Mouse (Mus musculus) left cerebral cortex, postnatal 36 days (tissue): Measurements from ENCODE around the gene Hsf5. TPM values are rescaled to one million over a fixed set of nuclear protein-coding genes. Genes with fewer than 3 reads are reported as not detected.

Experiments used
- DNase-seq, 2 experiments: peaks; one replicate each; pipeline ENCODE4 v3.0.0; 2021 to 2022; ENCODE audit warnings: low spot score in 2 of 2, mixed read lengths in 1 of 2
- intact Hi-C: fragments of 180-260 bp; cut with DNase I; formaldehyde crosslinking; loops from one replicate; pipeline ENCODE4 v1.15.1; 2025
- total RNA-seq, 2 experiments: library from RNA; stranded (reverse); gene quantifications; 2 replicates each; pipeline ENCODE4 v1.2.3; 2021

Gene Hsf5
- total RNA-seq, 2 experiments from 2014 or later, result 0.42 to 0.57 TPM

GRCm38 (mm10) chr11:87678545-87678944 lies 61.6 kb downstream of the Hsf5 start:
- DNase-seq, result no peak
- intact Hi-C loops, result no loop called here

DNA sequence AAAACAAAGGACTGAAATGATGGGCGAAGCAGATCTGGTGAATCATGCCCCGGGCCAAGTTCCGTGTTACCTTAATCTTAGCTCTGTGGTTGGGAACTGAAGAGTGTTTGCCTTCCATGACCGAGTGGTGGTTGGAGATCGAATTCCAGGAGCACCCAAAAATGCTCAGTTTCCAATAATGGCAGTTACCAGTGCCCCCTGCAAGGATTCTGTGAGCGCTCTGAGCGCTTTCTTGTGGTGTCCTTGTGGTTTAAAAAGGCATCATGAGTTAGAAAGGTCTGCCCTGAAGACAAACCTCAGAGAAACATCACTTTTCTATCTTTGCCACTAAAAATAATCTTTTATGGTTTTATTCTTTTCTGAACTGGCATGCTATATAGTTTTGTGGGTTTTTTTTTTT lies 62.0 kb downstream of the Hsf5 start:
- DNase-seq, result no peak
- intact Hi-C loops, result no loop called here

DNA sequence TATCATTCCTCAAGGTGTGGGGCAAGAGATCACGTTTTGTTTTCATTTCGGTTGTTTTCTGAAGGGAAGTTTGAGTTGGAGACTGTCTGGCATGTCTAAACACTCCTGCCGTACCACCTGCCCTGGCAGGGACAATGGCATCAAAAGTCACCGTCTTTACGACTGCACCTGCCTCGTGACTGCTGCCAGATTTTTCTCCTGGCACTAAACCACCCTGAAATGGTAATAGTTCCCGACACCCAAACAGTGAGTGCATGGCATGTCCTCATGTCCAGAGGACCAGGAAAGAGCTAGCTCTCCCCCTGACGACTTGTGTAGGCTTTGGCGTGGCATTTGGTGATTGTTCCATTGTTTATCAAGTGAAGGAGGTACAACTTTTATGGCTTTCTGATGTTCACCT lies 63.8 kb downstream of the Hsf5 start:
- intact Hi-C loops, result no loop called here
- no peak for DNase-seq

- DNase-seq, result no peak
Observed at GRCm38 (mm10) chr11:87682096-87682495, 65.1 kb downstream of the Hsf5 start.

DNA sequence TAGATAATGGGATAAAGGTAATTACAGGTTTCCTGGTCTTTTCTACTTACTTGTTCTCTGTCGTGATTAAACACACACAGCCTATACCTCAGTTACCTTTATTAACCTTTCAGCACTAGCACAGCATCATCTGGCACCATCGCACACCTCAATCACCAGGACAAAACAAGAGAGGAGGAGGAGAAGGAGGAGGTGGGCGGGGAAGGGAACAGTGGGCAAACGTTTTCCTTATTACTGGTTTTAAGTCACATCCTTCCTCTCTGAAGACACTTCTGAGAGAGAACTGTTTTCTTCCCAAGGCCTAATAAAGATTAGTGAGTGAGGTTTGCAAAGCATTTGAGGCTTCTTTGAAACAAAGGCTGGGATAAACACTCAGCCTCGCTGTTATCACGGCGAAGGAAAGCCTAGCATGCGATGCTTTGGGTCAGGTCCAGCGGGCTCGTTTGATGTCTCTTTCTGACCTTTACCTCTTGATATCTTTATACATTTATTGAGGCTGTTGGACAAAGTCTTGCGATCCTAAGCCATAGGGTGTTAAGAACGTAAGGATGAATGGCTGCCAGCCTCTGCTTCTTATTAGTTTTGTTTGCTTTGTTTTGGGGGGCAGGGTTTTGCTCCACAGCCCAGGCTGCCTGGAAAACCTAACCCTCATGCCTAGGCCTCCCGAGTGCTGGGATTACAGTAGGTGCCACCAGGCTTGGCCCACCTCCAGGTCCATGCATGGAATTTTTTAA lies 66.0 kb downstream of the Hsf5 start:
- no peak for DNase-seq
- intact Hi-C loops, result no loop called here

More at GRCm38 (mm10) chr11:87682096-87682495, 65.1 kb downstream of the Hsf5 start:
- intact Hi-C loops, result no loop called here

GRCm38 (mm10) chr11:87686407-87686806 lies 69.4 kb downstream of the Hsf5 start:
- DNase-seq, result no peak
- intact Hi-C loops, result no loop called here

- intact Hi-C loops, result no loop called here
Observed at GRCm38 (mm10) chr11:87687246-87688225, 70.6 kb downstream of the Hsf5 start.

GRCm38 (mm10) chr11:87688478-87689203 lies 71.7 kb downstream of the Hsf5 start:
- intact Hi-C loops, result no loop called here
- no peak for DNase-seq

More at GRCm38 (mm10) chr11:87687246-87688225, 70.6 kb downstream of the Hsf5 start:
- DNase-seq, result no peak

- intact Hi-C loops, result no loop called here
- DNase-seq, result no peak
Observed at GRCm38 (mm10) chr11:87689402-87689808, 72.4 kb downstream of the Hsf5 start.

DNA sequence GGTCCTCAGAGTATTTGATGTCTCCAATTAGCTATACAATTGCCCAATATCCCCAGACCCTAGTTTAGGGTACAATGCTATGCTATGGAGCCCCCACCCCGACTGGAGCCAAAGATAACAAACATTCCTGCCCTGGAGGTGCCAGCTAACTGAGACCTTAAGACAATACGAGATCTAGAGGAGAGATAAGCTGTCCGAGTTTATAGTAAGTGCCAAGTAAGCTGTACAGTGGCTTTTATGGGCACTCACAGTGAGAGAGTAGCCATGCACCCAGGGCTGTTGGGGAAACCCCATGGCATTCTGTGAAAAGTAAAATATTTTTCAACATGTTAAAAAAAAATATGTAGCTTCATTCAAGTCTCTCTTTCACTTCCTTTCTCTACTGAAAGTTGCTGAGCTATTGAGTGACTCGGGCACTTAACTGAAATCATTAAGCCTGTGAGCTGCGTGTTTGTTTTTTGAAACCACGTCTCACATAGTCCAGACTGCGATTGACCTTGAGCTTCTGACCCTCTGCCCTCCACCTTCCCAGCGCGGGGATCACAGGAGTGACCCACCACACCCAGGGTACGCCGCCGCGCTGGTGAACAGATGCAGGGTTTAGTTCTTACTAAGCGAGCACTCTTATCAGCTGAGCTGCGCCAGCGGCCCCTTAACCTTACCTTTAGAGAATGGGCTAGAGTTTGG lies 73.2 kb downstream of the Hsf5 start:
- no peak for DNase-seq
- intact Hi-C loops, result no loop called here

GRCm38 (mm10) chr11:87697131-87697682 lies 80.2 kb downstream of the Hsf5 start:
- intact Hi-C loops, result no loop called here
- no peak for DNase-seq

GRCm38 (mm10) chr11:87698126-87698525 lies 81.2 kb downstream of the Hsf5 start:
- intact Hi-C loops, result no loop called here

GRCm38 (mm10) chr11:87701108-87701507 lies 84.1 kb downstream of the Hsf5 start:
- intact Hi-C loops, result no loop called here
- no peak for DNase-seq

More at GRCm38 (mm10) chr11:87698126-87698525, 81.2 kb downstream of the Hsf5 start:
- no peak for DNase-seq

GRCm38 (mm10) chr11:87701877-87702620 lies 85.1 kb downstream of the Hsf5 start:
- intact Hi-C loops, result no loop called here
- no peak for DNase-seq

GRCm38 (mm10) chr11:87703654-87704053 lies 86.7 kb downstream of the Hsf5 start:
- no peak for DNase-seq
- intact Hi-C loops, result no loop called here

GRCm38 (mm10) chr11:87704289-87704688 lies 87.3 kb downstream of the Hsf5 start:
- intact Hi-C loops, result no loop called here

DNA sequence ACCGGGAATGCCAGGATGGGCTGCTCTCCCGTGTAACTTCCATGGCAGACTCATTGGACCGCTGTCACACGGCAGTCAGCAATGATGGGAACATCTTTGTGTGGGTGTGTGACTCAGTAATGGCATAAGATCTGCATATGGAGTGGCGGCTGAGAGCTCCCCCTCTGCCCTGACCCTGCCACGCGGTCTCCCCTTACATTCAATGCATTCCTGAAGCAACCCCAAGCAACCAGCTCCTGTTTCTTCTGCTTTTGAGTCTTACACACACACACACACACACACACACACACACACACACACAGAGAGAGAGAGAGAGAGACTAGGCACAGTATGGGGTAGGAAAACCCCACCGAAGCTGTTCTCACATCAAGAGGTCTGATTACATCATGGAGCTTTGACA lies 90.6 kb downstream of the Hsf5 start:
- intact Hi-C loops, result loop anchor here (5.0 kb wide), 1 partner anchor 35 kb away; no protein-coding TSS in a partner anchor
- no peak for DNase-seq

More at GRCm38 (mm10) chr11:87704289-87704688, 87.3 kb downstream of the Hsf5 start:
- DNase-seq, result no peak

DNA sequence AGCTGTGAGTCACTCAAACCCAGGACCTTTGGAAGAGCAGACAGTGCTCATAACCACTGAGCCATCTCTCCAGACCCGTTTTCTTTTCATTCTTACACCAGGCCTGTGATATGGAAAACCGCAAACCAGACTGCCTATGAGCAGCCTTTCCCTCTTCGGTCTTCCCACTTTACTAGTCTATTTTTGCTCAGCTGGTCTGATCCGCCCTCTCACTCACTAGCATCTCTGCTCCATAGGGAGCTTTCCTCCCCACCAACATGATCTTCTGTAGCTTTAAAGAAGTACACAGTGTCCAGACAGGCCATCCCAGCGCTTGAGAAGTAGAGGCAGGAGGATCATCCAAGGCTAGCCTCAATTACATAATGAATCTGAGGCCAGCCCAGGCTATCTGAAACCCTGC lies 92.0 kb downstream of the Hsf5 start:
- no peak for DNase-seq
- intact Hi-C loops, result loop anchor here (5.0 kb wide), 1 partner anchor 37 kb away; no protein-coding TSS in a partner anchor
